ENCODE assay signal across 22 mouse cellular contexts in genomic region chr2:79550432-79550831, GRCm38 (mm10).
DNase-seq lines count a peak whose midpoint lies in the region; ATAC-seq lines count a peak whose summit lies in the region.
"Had no signal": no experiment of that assay in that cellular context is flagged by ENCODE, and none has a peak within 500 bp of the region (broad histone marks: within the 10 kb centered on the region; RNA-seq: fewer than 3 reads in every experiment).

No protein-coding gene starts in this region.

- H3K27me3 ChIP-seq in limb, embryonic 13.5 days, result no peaks in the 10 kb centered on the region
- H3K27me3 ChIP-seq: liver, embryonic 13.5 days; lung, embryonic 15.5 days; midbrain, embryonic 13.5 days; neural tube, embryonic 13.5 days; Patski had no signal

- no peak overlapping the region for H3K4me3 ChIP-seq in limb, embryonic 13.5 days
- H3K4me3 ChIP-seq: heart, adult 2 months; liver, embryonic 13.5 days; lung, embryonic 15.5 days; midbrain, embryonic 13.5 days; neural tube, embryonic 13.5 days had no signal

- ATAC-seq in common myeloid progenitor, adult 5-6 weeks (replicated peaks; ENCODE audit: low read depth, poor library complexity, severe bottlenecking), result peak; percentile 63
- ATAC-seq in limb, embryonic 13.5 days (ENCODE audit: low FRiP score, low read depth), result no peak
- ATAC-seq: activated CD4-positive, CD25-positive, alpha-beta regulatory T cell, adult 4 months; forebrain, postnatal 0 days; hindbrain, embryonic 16.5 days; midbrain, embryonic 13.5 days; Patski had no signal

- no peaks in the 10 kb centered on the region for H3K36me3 ChIP-seq in limb, embryonic 13.5 days
- H3K36me3 ChIP-seq: liver, embryonic 13.5 days; lung, embryonic 15.5 days; midbrain, embryonic 13.5 days; neural tube, embryonic 13.5 days had no signal

- peak overlapping the region; percentile 72; the same call in 1 of the 2 replicates for H3K27ac ChIP-seq in limb, embryonic 13.5 days
- H3K27ac ChIP-seq: heart, adult 2 months; liver, embryonic 13.5 days; lung, embryonic 15.5 days; midbrain, embryonic 13.5 days; neural tube, embryonic 13.5 days had no signal

- no peaks in the 10 kb centered on the region for H3K9me3 ChIP-seq in limb, embryonic 13.5 days
- H3K9me3 ChIP-seq: liver, embryonic 13.5 days; lung, embryonic 15.5 days; midbrain, embryonic 13.5 days; neural tube, embryonic 13.5 days had no signal

- no peak overlapping the region for H3K4me2 ChIP-seq in limb, embryonic 13.5 days (replicated peaks)
- H3K4me2 ChIP-seq: liver, embryonic 13.5 days; lung, embryonic 15.5 days; midbrain, embryonic 13.5 days; neural tube, embryonic 13.5 days had no signal

- no peak overlapping the region for H3K9ac ChIP-seq in limb, embryonic 13.5 days
- H3K9ac ChIP-seq: forebrain, postnatal 0 days; liver, embryonic 13.5 days; lung, embryonic 15.5 days; midbrain, embryonic 13.5 days; neural tube, embryonic 13.5 days had no signal

- H3K4me1 ChIP-seq in limb, embryonic 13.5 days, result peaks cover 12% of the 10 kb centered on the region
- H3K4me1 ChIP-seq: liver, embryonic 13.5 days; midbrain, embryonic 13.5 days; neural tube, embryonic 13.5 days had no signal

- 75% methylated on average over 3 of the region's 3 CpGs for WGBS in limb, embryonic 13.5 days

- peak; percentile 43 for DNase-seq in CD4-positive helper T cell, adult 2 months (ENCODE audit: low read depth, low spot score)
- DNase-seq in thymus, postnatal 0 days (ENCODE audit: low spot score), result peak; percentile 38
- no peak for DNase-seq in cerebellum, postnatal 36 days
- no peak for DNase-seq in urinary bladder, postnatal 25 days (ENCODE audit: low spot score)
- no peak for DNase-seq in kidney, postnatal 36 days
- DNase-seq: adrenal gland, postnatal 14 days; cerebellum, adult 11 months; cerebellum, postnatal 14 days; forebrain, postnatal 0 days; heart, adult 2 months; heart, postnatal 4 days; kidney, adult 11 months; liver, embryonic 13.5 days; lung, postnatal 4 days had no signal

Comparison
In these comparisons a context has a peak if more than half of its experiments do, and no peak if none do; other contexts are left out.
1. DNase-seq: peak in CD4-positive helper T cell, adult 2 months (single experiment) and thymus, postnatal 0 days (single experiment); none in cerebellum, postnatal 36 days (0 of 2), urinary bladder, postnatal 25 days (single experiment) and kidney, postnatal 36 days (0 of 2).